Mouse (Mus musculus) olfactory bulb, adult 2 months (tissue): Measurements from ENCODE around the gene Dynlt1a.
"Not testable (repeated sequence)": the region's sequence is repeated elsewhere in the genome, so short reads cannot be mapped to it uniquely, and the experiment has no call there.

Source experiments
- CTCF ChIP-seq: fragments of 200-500 bp; IDR thresholded peaks from 2 replicates; pipeline ENCODE4 v1.5.1; 2012; ENCODE audit warnings: low read depth, mild to moderate bottlenecking, low read length, moderate library complexity; ENCODE audit not compliant: insufficient read depth
- POLR2A ChIP-seq: fragments of 200-500 bp; IDR thresholded peaks from 2 replicates; pipeline ENCODE4 v1.6.1; 2012; ENCODE audit warnings: mild to moderate bottlenecking, low read depth, low read length, moderate library complexity; ENCODE audit not compliant: insufficient read depth

DNA sequence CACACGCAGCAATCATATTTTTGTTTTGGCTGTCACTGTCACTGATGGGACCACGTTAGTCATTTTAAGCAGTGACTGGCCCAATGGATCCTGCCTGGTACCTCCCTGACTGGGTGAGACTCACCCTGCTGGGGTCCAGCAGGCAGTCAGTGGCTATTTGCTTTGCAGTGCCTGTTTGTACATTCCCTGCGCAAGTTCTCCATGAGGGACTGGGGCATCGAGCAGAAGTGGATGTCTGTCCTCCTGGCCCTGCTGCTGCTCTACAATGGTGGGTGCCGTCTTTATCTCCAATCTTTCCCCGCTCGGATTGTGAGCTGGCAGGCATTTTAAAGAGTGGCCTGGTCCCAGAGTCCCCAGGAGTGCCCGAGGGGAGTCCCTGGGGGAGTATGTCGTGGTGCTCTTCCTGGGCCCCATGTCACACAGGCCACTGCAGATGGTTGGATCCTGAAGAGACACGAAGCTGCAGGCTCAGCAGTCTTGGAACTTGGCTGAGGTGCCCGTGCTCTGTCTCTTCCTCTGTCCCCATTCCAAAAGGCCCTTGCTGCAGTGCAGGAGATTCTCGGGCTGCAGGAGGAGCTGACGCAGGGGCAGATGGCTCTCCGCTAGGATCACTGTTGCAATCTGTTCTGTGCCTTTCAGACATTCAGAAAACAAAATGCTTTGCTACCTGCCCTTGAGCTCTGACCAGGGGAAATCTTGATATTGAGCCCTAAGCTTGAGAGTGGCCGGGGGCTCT is 20.1 kb downstream of the Dynlt1a start:
- TF ChIP-seq CTCF, POLR2A: not testable (repeated sequence)
